Mouse (Mus musculus): ENCODE data around the gene Gm13278. TPM values are rescaled to one million over a fixed set of nuclear protein-coding genes. Genes with fewer than 3 reads are reported as not detected.
"Not testable (repeated sequence)": the region's sequence is repeated elsewhere in the genome, so short reads cannot be mapped to it uniquely, and the experiment has no call there.

Gene Gm13278
- polyA plus RNA-seq, 1 experiment, result not detected

DNA sequence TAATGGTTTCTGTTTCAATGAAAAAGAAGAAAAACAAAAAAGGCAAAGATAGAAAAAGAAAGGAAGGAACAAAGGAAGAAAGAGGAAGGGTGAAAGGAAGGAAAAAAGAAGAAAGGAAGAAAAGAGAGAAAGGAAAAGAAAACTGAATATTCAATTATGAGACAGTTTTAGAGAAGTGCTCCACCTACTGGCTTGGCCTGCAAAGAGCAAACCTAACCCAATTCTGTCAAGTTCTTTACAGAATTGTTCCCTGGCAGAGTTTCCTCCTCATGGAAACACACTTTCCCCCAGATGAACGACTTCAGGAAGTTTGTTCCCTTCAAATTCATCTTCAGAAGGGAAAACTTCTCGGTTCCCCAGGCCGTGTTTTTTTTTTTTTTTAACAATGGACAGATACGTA, 31.6 kb downstream of the Gm13278 start:
- H3K4me1 ChIP-seq (ENCODE audit: control insufficient read depth, insufficient read depth, low read length), result no peaks in the 10 kb centered on the region
- H3K4me3 ChIP-seq (replicated peaks; ENCODE audit: control insufficient read depth, low read depth, low read length), result no peak overlapping the region
- WGBS, result 28% methylated on average over 4 of the region's 4 CpGs
- no peak overlapping the region for H3K27ac ChIP-seq (ENCODE audit: control insufficient read depth, insufficient read depth, low read depth, low read length, poor library complexity)
- TF ChIP-seq CTCF (IDR thresholded peaks at IDR 0.05; ENCODE audit: control insufficient read depth, insufficient read depth, low read length) (no peak), POLR2A (IDR thresholded peaks at IDR 0.05; ENCODE audit: borderline replicate concordance, control insufficient read depth, low read depth, low read length) (no peak)

DNA sequence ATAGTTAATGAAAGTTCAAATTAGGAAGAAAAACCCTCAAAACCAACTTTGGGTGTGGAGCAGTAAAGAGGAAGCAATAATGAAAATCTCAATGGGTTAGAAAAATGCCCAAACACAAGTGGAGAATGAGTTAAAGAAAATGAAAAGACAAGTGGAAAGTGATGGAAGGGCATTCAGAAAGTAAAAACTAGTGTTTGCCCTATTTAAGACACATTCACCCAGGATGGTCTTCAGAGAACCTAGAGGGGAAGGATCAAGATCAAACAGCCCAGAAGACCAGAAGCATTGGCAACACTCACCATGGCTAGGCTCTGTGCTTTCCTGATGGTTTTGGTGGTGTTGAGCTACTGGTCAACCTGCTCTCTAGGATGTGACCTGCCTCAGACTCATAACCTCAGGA, 35.8 kb downstream of the Gm13278 start, which contains the start of gene Ifna6:
Ifna6 (plus strand) TSS at position 301 of the 400 bp plus-strand sequence.
- not testable (repeated sequence) for H3K4me3 ChIP-seq (replicated peaks; ENCODE audit: control insufficient read depth, low read depth, low read length); H3K4me1 ChIP-seq (ENCODE audit: control insufficient read depth, insufficient read depth, low read length); H3K27ac ChIP-seq (ENCODE audit: control insufficient read depth, insufficient read depth, low read depth, low read length, poor library complexity)

DNA sequence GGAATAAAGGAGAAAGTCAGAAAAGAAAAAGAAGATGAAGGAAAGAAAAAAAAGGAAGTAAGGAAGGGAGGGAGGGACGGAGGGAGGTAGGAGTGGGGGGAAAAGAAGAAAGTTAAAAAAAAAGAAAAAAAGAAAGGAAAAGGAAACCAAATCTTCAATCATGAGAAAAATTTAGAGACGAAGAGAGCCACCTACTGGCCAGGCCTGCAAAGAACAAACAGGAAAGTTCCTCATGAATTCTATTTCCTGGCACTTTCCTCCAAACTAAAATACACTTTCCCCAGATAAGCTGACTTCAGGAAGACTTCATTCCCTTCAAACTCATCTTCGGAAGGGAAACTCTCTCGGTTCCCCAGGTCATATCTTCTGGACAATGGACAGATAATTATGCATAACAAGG, 39.2 kb downstream of the Gm13278 start:
- Histone ChIP-seq H3K4me3 (replicated peaks; ENCODE audit: control insufficient read depth, low read depth, low read length) (no peak overlapping the region), H3K4me1 (ENCODE audit: control insufficient read depth, insufficient read depth, low read length) (no peaks in the 10 kb centered on the region), H3K27ac (ENCODE audit: control insufficient read depth, insufficient read depth, low read depth, low read length, poor library complexity) (no peak overlapping the region)
- 26% methylated on average over 4 of the region's 4 CpGs for WGBS
- TF ChIP-seq CTCF (IDR thresholded peaks at IDR 0.05; ENCODE audit: control insufficient read depth, insufficient read depth, low read length) (no peak), POLR2A (IDR thresholded peaks at IDR 0.05; ENCODE audit: borderline replicate concordance, control insufficient read depth, low read depth, low read length) (no peak)

DNA sequence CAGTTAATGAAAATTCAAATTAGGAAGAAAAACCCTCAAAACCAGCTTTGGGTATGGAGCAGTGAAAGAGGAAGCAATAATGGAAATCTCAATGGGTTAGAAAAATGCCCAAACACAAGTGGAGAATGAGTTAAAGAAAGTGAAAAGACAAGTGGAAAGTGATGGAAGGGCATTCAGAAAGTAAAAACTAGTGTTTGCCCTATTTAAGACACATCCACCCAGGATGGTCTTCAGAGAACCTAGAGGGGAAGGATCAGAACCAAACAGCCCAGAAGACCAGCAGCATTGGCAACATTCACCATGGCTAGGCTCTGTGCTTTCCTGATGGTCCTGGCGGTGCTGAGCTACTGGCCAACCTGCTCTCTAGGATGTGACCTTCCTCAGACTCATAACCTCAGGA, 43.9 kb downstream of the Gm13278 start, which contains the start of gene Ifna5:
Ifna5 (plus strand) TSS at position 301 of the 400 bp plus-strand sequence.
- 81% methylated on average over 1 of the region's 1 CpGs for WGBS
- H3K4me3 ChIP-seq (replicated peaks; ENCODE audit: control insufficient read depth, low read depth, low read length); H3K4me1 ChIP-seq (ENCODE audit: control insufficient read depth, insufficient read depth, low read length); H3K27ac ChIP-seq (ENCODE audit: control insufficient read depth, insufficient read depth, low read depth, low read length, poor library complexity): not testable (repeated sequence)

DNA sequence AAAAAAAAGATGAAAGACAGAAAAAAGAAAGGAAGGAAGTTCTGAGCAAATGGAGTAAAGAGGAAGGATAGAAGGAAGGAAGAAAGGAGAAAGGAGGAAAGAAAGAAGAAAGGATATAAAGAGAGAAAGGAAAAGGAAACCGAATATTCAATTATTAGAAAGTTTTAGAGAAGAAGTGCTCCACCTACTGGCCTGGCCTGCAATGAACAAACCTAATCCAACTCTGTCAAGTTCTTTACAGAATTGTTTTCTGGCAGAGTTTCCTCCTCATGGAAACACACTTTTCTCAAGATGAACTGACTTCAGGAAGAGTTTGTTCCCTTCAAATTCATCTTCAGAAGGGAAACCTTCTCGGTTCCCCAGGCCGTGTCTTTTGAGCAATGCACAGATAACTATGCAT, 47.5 kb downstream of the Gm13278 start:
- no peak overlapping the region for H3K4me3 ChIP-seq (replicated peaks; ENCODE audit: control insufficient read depth, low read depth, low read length)
- 36% methylated on average over 3 of the region's 3 CpGs for WGBS
- H3K4me1 ChIP-seq (ENCODE audit: control insufficient read depth, insufficient read depth, low read length), result no peaks in the 10 kb centered on the region
- TF ChIP-seq POLR2A (IDR thresholded peaks at IDR 0.05; ENCODE audit: borderline replicate concordance, control insufficient read depth, low read depth, low read length) (no peak), CTCF (IDR thresholded peaks at IDR 0.05; ENCODE audit: control insufficient read depth, insufficient read depth, low read length) (no peak)
- H3K27ac ChIP-seq (ENCODE audit: control insufficient read depth, insufficient read depth, low read depth, low read length, poor library complexity), result no peak overlapping the region

DNA sequence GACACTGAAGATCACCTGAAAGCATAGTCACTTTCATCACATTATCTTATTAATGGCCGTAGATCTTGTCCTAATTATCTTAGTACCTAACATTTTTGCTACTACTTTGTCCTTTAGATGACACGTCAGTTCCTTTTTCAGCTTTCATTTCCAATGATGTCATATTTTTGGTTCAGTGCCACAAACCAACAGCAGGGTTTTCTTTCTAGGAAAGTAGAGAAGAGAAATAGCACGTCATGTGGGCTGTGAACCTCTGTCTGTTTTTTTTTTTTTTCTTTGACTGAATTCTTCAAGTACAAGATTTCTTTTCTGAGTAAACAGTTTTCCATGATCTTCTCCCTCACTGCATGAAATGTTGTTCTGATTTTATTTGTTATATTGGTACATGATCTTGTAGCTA, 48.7 kb downstream of the Gm13278 start:
- Histone ChIP-seq H3K4me3 (replicated peaks; ENCODE audit: control insufficient read depth, low read depth, low read length) (no peak overlapping the region), H3K27ac (ENCODE audit: control insufficient read depth, insufficient read depth, low read depth, low read length, poor library complexity) (no peak overlapping the region), H3K4me1 (ENCODE audit: control insufficient read depth, insufficient read depth, low read length) (no peaks in the 10 kb centered on the region)
- WGBS, result 30% methylated on average over 3 of the region's 3 CpGs
- TF ChIP-seq CTCF (IDR thresholded peaks at IDR 0.05; ENCODE audit: control insufficient read depth, insufficient read depth, low read length) (no peak), POLR2A (IDR thresholded peaks at IDR 0.05; ENCODE audit: borderline replicate concordance, control insufficient read depth, low read depth, low read length) (no peak)

DNA sequence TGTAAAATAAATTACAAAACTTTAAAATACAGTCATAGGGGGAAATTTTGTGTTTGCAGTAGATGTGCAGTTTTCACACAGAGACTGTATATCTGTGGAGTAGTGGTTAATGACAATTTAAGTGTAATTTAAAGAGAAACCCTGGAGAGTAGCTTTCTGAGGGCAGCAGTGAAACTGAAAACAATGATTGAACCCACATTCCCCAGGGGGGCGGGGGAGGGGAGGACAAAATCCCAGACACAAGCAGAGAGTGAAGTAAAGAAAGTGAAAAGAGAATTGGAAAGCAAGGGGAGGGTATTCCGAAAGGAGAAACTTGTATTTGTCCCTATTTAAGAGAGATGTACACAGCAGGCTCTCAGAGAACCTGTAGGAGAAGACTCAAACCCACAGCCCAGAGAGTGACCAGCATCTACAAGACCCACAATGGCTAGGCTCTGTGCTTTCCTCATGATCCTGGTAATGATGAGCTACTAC, 50.1 kb downstream of the Gm13278 start, which contains the start of gene Ifna4:
Ifna4 (plus strand) TSS at position 424 of the 474 bp plus-strand sequence.
- TF ChIP-seq POLR2A (IDR thresholded peaks at IDR 0.05; ENCODE audit: borderline replicate concordance, control insufficient read depth, low read depth, low read length), result no peak
- TF ChIP-seq CTCF (IDR thresholded peaks at IDR 0.05; ENCODE audit: control insufficient read depth, insufficient read depth, low read length), result no peak
- Histone ChIP-seq H3K4me1 (ENCODE audit: control insufficient read depth, insufficient read depth, low read length) (no peaks in the 10 kb centered on the region), H3K4me3 (replicated peaks; ENCODE audit: control insufficient read depth, low read depth, low read length) (no peak within 1 kb of the TSS), H3K27ac (ENCODE audit: control insufficient read depth, insufficient read depth, low read depth, low read length, poor library complexity) (no peak within 1 kb of the TSS)
- 69% methylated on average over 2 of the region's 2 CpGs for WGBS

Other genes starting within 250 kb of the Gm13278 start
- not detected in 2 replicates for gene Ifna15, start 233.3 kb upstream of the Gm13278 start, polyA plus RNA-seq (2011; ENCODE audit: insufficient read depth, insufficient read length, low replicate concordance, missing spikeins)
- not detected in 2 replicates for gene Ifna14, start 219.8 kb upstream of the Gm13278 start, polyA plus RNA-seq (2011; ENCODE audit: insufficient read depth, insufficient read length, low replicate concordance, missing spikeins)
- gene Ifna9, start 199.2 kb upstream of the Gm13278 start, polyA plus RNA-seq (2011; ENCODE audit: insufficient read depth, insufficient read length, low replicate concordance, missing spikeins), result not detected in 2 replicates
- not detected in 2 replicates for gene Ifna12, start 188.2 kb upstream of the Gm13278 start, polyA plus RNA-seq (2011; ENCODE audit: insufficient read depth, insufficient read length, low replicate concordance, missing spikeins)
- gene C87499, start 157.1 kb upstream of the Gm13278 start, polyA plus RNA-seq (2011; ENCODE audit: insufficient read depth, insufficient read length, low replicate concordance, missing spikeins), result not detected in 2 replicates
- 1.9 TPM in 1 of 2 replicates, not detected in the other for gene Ifna13, start 147.1 kb upstream of the Gm13278 start, polyA plus RNA-seq (2011; ENCODE audit: insufficient read depth, insufficient read length, low replicate concordance, missing spikeins)
- not detected in 2 replicates for gene Ifna16, start 114.6 kb upstream of the Gm13278 start, polyA plus RNA-seq (2011; ENCODE audit: insufficient read depth, insufficient read length, low replicate concordance, missing spikeins)
- not detected in 2 replicates for gene Ifna2, start 107.6 kb upstream of the Gm13278 start, polyA plus RNA-seq (2011; ENCODE audit: insufficient read depth, insufficient read length, low replicate concordance, missing spikeins)
- not detected in 2 replicates for gene Ifnab, start 100.2 kb upstream of the Gm13278 start, polyA plus RNA-seq (2011; ENCODE audit: insufficient read depth, insufficient read length, low replicate concordance, missing spikeins)
- gene Gm26566, start 69.7 kb upstream of the Gm13278 start, polyA plus RNA-seq (2011; ENCODE audit: insufficient read depth, insufficient read length, low replicate concordance, missing spikeins), result not detected in 2 replicates
- gene Klhl9, start 69.1 kb upstream of the Gm13278 start, polyA plus RNA-seq (2011; ENCODE audit: insufficient read depth, insufficient read length, low replicate concordance, missing spikeins), result 10.8 and 18.3 TPM in 2 replicates
- gene Gm13271, start 36.7 kb upstream of the Gm13278 start, polyA plus RNA-seq (2011; ENCODE audit: insufficient read depth, insufficient read length, low replicate concordance, missing spikeins), result not detected in 2 replicates
- not detected in 2 replicates for gene Gm13283, start 31.4 kb upstream of the Gm13278 start, polyA plus RNA-seq (2011; ENCODE audit: insufficient read depth, insufficient read length, low replicate concordance, missing spikeins)
- not detected in 2 replicates for gene Gm13290, start 17.7 kb upstream of the Gm13278 start, polyA plus RNA-seq (2011; ENCODE audit: insufficient read depth, insufficient read length, low replicate concordance, missing spikeins)
- gene Gm13289, start 14.6 kb upstream of the Gm13278 start, polyA plus RNA-seq (2011; ENCODE audit: insufficient read depth, insufficient read length, low replicate concordance, missing spikeins), result not detected in 2 replicates
- gene Gm13272, start 11.7 kb upstream of the Gm13278 start, polyA plus RNA-seq (2011; ENCODE audit: insufficient read depth, insufficient read length, low replicate concordance, missing spikeins), result not detected in 2 replicates
- not detected in 2 replicates for gene Ifnz, start 9.4 kb upstream of the Gm13278 start, polyA plus RNA-seq (2011; ENCODE audit: insufficient read depth, insufficient read length, low replicate concordance, missing spikeins)
- gene Gm13276, start 5.8 kb upstream of the Gm13278 start, polyA plus RNA-seq (2011; ENCODE audit: insufficient read depth, insufficient read length, low replicate concordance, missing spikeins), result not detected in 2 replicates
- not detected in 2 replicates for gene Gm13277, start 2.9 kb upstream of the Gm13278 start, polyA plus RNA-seq (2011; ENCODE audit: insufficient read depth, insufficient read length, low replicate concordance, missing spikeins)
- not detected in 2 replicates for gene Gm13275, start 2.9 kb downstream of the Gm13278 start, polyA plus RNA-seq (2011; ENCODE audit: insufficient read depth, insufficient read length, low replicate concordance, missing spikeins)
- not detected in 2 replicates for gene Gm13279, start 5.8 kb downstream of the Gm13278 start, polyA plus RNA-seq (2011; ENCODE audit: insufficient read depth, insufficient read length, low replicate concordance, missing spikeins)
- gene Gm13285, start 8.1 kb downstream of the Gm13278 start, polyA plus RNA-seq (2011; ENCODE audit: insufficient read depth, insufficient read length, low replicate concordance, missing spikeins), result not detected in 2 replicates
- not detected in 2 replicates for gene Gm13287, start 11.7 kb downstream of the Gm13278 start, polyA plus RNA-seq (2011; ENCODE audit: insufficient read depth, insufficient read length, low replicate concordance, missing spikeins)
- not detected in 2 replicates for gene Gm13288, start 14.0 kb downstream of the Gm13278 start, polyA plus RNA-seq (2011; ENCODE audit: insufficient read depth, insufficient read length, low replicate concordance, missing spikeins)
- not detected in 2 replicates for gene Ifna7, start 24.7 kb downstream of the Gm13278 start, polyA plus RNA-seq (2011; ENCODE audit: insufficient read depth, insufficient read length, low replicate concordance, missing spikeins)
- not detected in 2 replicates for gene Ifna11, start 28.4 kb downstream of the Gm13278 start, polyA plus RNA-seq (2011; ENCODE audit: insufficient read depth, insufficient read length, low replicate concordance, missing spikeins)
- gene Ifna6, start 35.9 kb downstream of the Gm13278 start, polyA plus RNA-seq (2011; ENCODE audit: insufficient read depth, insufficient read length, low replicate concordance, missing spikeins), result not detected in 2 replicates
- gene Ifna5, start 44.0 kb downstream of the Gm13278 start, polyA plus RNA-seq (2011; ENCODE audit: insufficient read depth, insufficient read length, low replicate concordance, missing spikeins), result not detected in 2 replicates
- gene Ifna4, start 50.3 kb downstream of the Gm13278 start, polyA plus RNA-seq (2011; ENCODE audit: insufficient read depth, insufficient read length, low replicate concordance, missing spikeins), result not detected in 2 replicates
- not detected in 2 replicates for gene Ifna1, start 58.5 kb downstream of the Gm13278 start, polyA plus RNA-seq (2011; ENCODE audit: insufficient read depth, insufficient read length, low replicate concordance, missing spikeins)
- gene Ifne, start 88.7 kb downstream of the Gm13278 start, polyA plus RNA-seq (2011; ENCODE audit: insufficient read depth, insufficient read length, low replicate concordance, missing spikeins), result not detected in 2 replicates